Mouse (Mus musculus) cerebellum, postnatal 4 days (tissue): ENCODE data around the gene Sparc.

ENCODE experiments used
- DNase-seq, 2 experiments: peaks; one replicate each; pipeline ENCODE4 v3.0.0; 2022; ENCODE audit warnings: low spot score in 2 of 2, mixed read lengths in 1 of 2

Sparc gene

DNA sequence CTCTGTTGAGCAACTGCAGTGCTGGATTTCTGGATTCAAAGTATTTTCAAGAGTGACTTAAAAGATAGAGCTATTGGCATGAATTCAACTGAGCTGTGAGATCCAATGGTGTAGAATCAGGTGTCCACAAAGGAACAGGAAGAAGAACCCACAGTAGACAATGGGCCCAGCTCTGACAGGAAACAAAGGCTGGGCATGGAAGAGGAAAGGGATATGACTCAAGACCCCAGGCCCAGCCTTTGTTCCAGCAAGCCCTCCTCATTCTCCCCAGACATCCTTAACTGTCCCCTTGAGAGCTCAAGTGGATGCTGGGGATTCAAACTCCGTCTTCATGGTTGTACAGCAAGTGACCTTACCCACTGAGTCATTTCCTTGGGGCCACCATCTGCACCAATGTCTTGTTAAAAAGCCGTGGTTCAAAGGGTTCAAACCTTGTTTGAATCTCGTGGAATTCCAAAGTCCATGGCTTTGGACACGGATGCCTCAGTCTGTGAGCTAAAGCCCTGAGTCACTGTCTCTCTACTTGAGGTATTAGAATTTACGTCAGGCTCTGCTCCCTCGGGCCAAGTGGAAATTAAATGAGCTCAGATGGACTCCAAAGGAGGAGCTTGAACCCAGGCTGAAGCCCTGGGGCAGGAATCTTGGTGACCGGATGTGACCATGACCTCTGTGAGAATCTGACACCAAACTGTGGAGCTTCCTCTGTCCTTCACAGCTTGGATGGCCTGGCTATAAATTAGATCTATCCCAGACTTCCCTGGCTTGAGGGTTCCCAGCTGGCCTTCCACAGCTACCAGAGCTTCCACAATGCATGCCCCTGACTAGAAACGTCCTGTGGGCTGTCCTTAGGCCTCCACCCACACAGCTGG, 17.1 kb downstream of the Sparc start:
- no peak for DNase-seq

GRCm38 (mm10) chr11:55404659-55405457, 18.1 kb downstream of the Sparc start:
- no peak for DNase-seq

DNA sequence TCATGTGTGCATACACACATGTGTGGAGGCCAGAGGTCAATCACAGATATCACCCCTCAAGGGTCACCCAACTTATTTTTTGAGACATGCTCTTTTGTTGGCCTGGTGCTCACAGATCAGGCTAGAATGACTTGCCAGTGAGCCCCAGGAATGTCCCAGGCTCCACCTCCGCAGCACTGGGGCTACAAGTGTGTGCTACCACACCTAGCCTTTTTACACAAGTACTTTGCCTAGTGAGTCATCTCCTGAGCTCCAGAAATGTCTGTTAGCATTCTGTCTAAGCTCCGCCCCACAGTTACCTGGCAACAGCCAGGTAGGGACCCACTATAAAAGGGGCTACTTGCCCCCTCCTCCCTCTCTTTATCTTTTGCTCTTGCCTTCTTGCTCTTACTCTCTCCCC, 22.1 kb downstream of the Sparc start:
- no peak for DNase-seq

- DNase-seq, result no peak
Observed at GRCm38 (mm10) chr11:55398371-55398770, 24.6 kb downstream of the Sparc start.

GRCm38 (mm10) chr11:55397441-55397840, 25.5 kb downstream of the Sparc start:
- DNase-seq, result no peak

DNA sequence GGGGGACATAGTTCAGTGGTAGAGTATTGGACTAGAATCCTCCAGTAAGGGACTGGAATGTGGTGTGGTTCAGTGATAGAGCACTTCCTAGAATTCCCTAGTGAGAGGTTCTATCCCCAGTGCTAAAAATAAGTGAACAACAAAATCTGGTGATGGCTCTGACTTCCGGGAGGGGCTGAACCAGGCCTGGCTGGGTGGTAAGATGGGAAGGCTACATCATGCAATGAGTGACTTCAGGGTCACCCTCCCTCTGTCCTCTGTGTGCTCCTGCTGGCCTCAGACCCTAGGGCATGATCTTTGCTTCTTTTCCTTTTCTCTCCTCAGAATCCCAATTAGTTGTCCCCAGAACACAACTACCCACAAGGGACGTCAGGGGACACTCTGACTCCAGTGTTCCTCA, 25.9 kb downstream of the Sparc start:
- no peak for DNase-seq

- no peak for DNase-seq
Observed at GRCm38 (mm10) chr11:55395073-55395642, 27.8 kb downstream of the Sparc start.

- no peak for DNase-seq
Observed at GRCm38 (mm10) chr11:55394592-55394991, 28.4 kb downstream of the Sparc start.

- DNase-seq, result peak in 1 of 2 experiments; percentile 25
Observed at GRCm38 (mm10) chr11:55392474-55392873, 30.5 kb downstream of the Sparc start.

DNA sequence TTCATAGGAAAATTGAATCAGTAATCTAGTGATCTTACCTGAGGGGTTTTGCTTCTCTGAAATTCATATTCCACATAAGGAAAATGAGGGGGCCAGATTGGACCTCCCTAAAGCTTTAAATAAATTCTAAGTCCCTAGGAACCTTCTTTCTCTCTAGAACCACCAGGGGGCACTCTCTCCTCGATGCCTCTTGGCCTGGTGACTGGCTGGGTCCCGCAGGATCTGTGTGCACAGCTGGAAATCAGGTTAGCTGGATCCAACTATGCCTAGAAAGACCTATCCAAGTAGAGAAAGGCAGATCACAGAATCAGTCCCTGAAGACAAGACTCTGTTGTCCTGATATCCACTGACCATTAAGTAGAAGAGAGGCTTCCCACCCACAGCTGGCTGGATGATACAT, 33.2 kb downstream of the Sparc start:
- peak in 1 of 2 experiments; percentile 37 for DNase-seq

DNA sequence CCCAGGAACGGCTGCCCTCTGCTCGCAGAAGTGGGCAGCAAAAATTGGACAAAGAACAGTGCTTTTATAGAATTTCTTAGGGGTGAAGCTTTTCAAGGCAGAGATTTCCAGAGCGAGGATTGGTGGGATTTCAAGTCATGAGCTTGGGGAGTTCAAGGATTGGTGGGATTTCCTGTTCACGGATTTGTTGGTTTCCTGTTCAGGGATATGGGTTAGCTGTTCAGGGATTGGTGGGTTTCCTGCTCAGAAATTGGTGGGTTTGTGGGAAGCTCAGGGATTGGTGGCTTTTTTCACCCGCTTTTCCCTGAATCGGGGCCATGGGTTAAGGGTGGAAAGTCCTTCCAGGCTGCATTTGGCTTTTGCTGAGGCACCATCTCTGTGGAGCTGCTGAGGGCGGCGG, 35.4 kb downstream of the Sparc start:
- DNase-seq, result no peak

GRCm38 (mm10) chr11:55386424-55387063, 36.4 kb downstream of the Sparc start:
- peak; percentile 90 to 96 for DNase-seq

- no peak for DNase-seq
Observed at GRCm38 (mm10) chr11:55383463-55384045, 39.4 kb downstream of the Sparc start.

DNA sequence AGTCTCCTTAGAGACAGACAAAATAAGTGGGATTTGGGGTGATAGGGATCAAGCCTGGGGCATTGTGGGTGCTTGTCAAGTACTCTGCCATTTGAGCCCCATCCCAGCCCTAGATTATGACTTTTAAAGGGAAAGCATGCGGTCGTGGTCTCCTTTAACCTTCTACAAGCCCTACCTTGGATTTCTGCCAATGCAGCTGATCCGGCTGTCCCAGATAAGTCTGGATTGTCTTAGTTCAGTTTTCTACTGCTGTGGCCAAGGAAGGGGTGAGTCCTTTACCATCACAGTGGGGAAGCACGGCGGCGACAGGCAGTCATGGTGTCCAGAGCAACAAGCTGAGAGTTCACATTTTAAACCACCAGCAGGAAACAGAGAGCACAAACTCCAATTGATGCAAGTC, 42.1 kb downstream of the Sparc start:
- no peak for DNase-seq

- peak in 1 of 2 experiments; percentile 50 for DNase-seq
Observed at GRCm38 (mm10) chr11:55378371-55378770, 44.6 kb downstream of the Sparc start.

DNA sequence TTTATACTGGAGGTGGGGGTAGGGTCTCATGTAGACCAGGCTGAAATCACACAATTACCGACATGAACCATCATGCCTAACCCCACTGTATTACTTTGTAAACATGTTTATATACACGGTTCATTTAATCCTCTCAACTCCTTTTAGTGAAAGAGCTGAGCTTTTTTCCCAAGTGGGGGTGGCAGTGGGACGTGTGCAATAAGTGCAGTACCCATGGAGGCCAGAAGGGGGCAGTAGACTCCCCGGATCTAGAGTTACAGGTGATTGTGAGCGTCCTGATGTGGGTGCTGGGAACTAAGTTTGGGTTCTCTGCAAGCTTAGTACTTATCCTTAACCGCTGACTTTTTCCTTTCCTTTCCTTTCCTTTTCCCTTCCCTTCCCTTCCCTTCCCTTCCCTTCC, 49.1 kb downstream of the Sparc start:
- DNase-seq, result no peak

DNA sequence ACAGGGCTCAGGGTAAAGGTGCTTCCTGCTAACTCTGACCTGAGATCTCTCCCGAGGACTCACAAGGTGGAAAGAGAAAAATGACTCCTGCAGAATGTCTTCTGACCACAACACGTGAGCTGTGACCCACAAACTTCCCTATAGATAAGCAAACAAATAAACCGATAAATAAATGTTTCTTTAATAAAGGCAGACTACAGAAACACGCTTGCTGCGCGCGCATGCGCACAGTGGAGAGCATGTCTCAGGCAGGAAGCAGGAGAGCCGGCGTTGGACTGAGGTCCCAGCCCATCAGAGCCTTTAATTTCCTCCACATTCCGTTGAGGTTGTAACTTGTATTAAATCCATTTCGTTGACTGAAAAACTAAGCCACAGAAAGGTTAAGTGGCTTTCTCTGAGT, 49.6 kb downstream of the Sparc start:
- no peak for DNase-seq

DNA sequence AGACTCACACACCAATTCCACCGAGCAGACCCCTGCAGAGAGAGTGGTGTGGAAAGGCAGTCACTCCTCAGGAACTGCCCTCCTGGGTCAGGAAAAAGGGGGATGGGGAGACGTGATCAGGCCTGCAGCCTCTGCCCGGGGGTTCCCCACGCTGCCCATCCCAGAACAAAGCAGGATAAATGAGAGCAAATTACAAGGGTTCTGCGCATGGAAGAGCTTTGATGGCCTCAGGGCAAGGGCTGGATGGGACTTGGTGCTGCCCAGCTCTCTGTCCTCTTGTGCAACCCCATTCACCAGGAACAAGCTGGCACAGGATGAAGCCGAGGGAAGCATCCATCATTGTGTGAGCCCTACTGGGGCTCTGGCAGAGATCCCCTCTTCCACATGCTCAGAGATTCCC, 51.0 kb downstream of the Sparc start:
- DNase-seq, result no peak

- DNase-seq, result no peak
Observed at GRCm38 (mm10) chr11:55369093-55369471, 53.9 kb downstream of the Sparc start.

DNA sequence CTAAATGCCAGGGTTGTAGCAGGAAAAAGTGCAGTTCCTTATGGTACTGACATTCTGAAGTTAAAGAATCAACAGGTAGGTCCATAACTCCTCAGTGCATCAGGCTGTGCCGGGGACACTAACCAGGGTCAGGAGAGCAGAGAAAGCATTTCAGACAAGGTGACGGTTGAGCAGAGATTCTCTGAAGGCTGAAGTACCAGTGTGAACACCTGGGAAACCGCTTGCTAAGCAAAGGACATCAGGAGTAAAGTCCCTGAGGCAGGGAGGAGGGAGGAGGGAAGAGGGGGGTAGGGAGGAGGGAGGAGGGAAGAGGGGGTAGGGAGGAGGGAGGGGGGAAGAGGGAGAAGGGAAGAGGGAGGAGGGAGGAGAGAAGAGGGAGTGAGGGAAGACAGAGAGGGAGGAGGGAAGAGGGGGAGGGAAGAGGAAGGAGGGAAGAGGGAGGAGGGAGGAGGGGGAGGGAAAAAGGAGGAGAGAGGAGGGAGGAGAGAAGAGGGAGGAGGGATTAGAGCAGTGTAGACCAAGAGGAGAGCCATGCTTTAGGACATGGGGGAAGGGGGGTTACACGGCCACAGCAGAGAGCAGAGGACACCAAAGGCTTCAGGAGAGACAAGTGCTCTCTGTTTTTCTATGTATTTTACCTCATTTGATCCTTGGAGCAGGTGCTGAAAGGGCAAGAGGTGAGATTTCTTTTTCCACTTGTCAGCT, 54.4 kb downstream of the Sparc start:
- no peak for DNase-seq

GRCm38 (mm10) chr11:55367783-55368182, 55.2 kb downstream of the Sparc start:
- DNase-seq, result no peak
